Mouse (Mus musculus) heart, postnatal 0 days (tissue): ENCODE measurements at regions not wholly inside any gene's neighbourhood (a gene's known extent, or its start where the extent isn't known, plus 50 kb on each side); places are given as distances from the start of the nearest gene placed in this dataset.

Experiments used
- CTCF ChIP-seq: IDR thresholded peaks from 2 replicates; pipeline ENCODE4 v1.5.1; 2016; ENCODE audit warnings: antibody characterized with exemption, control low read depth, low read depth
- EP300 ChIP-seq: IDR thresholded peaks from 2 replicates; pipeline ENCODE4 v1.6.1; 2016; ENCODE audit warnings: antibody characterized with exemption, low read depth

- TF ChIP-seq CTCF: no peak
- no peak for TF ChIP-seq EP300
Observed at GRCm38 (mm10) chr10:21793641-21794040, 88.3 kb upstream of the Sgk1 start.
